Mouse (Mus musculus) hindbrain, embryonic 14.5 days (tissue): ENCODE results near the gene Hepacam. TPM values are rescaled to one million over a fixed set of nuclear protein-coding genes. Genes with fewer than 3 reads are reported as not detected.

ENCODE experiments used
- ATAC-seq: fragments of 200-750 bp; cut with Nextera tagmentation; 2 replicates; pipeline ENCODE4 v1.8.0; 2017; ENCODE audit warnings: moderate number of reproducible peaks, mild to moderate bottlenecking, moderate TSS enrichment, moderate library complexity; ENCODE audit not compliant: low FRiP score
- DNase-seq: peaks from one replicate; pipeline ENCODE4 v3.0.0-alpha.2; 2015; ENCODE audit warnings: low spot score
- H3K27ac ChIP-seq: fragments of 300-500 bp; sonication (generic); 2 replicates; pipeline ENCODE4 v1.5.1; 2014; ENCODE audit warnings: mild to moderate bottlenecking, moderate library complexity
- H3K27me3 ChIP-seq: fragments of 300-500 bp; sonication (generic); 2 replicates; pipeline ENCODE4 v1.6.1; 2014; ENCODE audit warnings: mild to moderate bottlenecking, low read length, mixed read lengths; ENCODE audit not compliant: control insufficient read depth, insufficient read depth
- H3K36me3 ChIP-seq: fragments of 300-500 bp; sonication (generic); replicated peaks from 2 replicates; pipeline ENCODE4 v1.6.1; 2014; ENCODE audit not compliant: control insufficient read depth, insufficient read depth
- H3K4me1 ChIP-seq: fragments of 300-500 bp; sonication (generic); replicated peaks from 2 replicates; pipeline ENCODE4 v1.6.1; 2014; ENCODE audit warnings: antibody characterized with exemption, low read length, mixed read lengths; ENCODE audit not compliant: control insufficient read depth, insufficient read depth
- H3K4me2 ChIP-seq: fragments of 300-500 bp; sonication (generic); replicated peaks from 2 replicates; pipeline ENCODE4 v1.6.1; 2014; ENCODE audit warnings: mild to moderate bottlenecking, moderate library complexity
- H3K4me3 ChIP-seq: fragments of 300-500 bp; sonication (generic); replicated peaks from 2 replicates; pipeline ENCODE4 v1.5.1; 2014; ENCODE audit warnings: mild to moderate bottlenecking, low read length
- H3K9ac ChIP-seq: fragments of 300-500 bp; sonication (generic); 2 replicates; pipeline ENCODE4 v1.6.1; 2014
- H3K9me3 ChIP-seq: fragments of 300-500 bp; sonication (generic); 2 replicates; pipeline ENCODE4 v1.6.1; 2016; ENCODE audit warnings: low read length; ENCODE audit not compliant: control insufficient read depth
- WGBS: fragments of 180-500 bp; shearing (Covaris S2); extraction: QIAGEN DNeasy Blood & Tissue Kit; methylation state at CpG from one replicate; pipeline ENCODE4 v1.1.7; 2014; 5-methylcytosine and 5-hydroxymethylcytosine counted together
- polyA plus RNA-seq: library from polyadenylated mRNA; unstranded; fragments of >200 nt; fragmentation: Nextera tagmentation; extraction: Ambion mirVana; gene quantifications from 2 replicates; pipeline ENCODE4 v1.2.1, GENCODE M21; 2014

The Hepacam gene
- polyA plus RNA-seq, 1 experiment from 2014 or later: 16.8 TPM

DNA sequence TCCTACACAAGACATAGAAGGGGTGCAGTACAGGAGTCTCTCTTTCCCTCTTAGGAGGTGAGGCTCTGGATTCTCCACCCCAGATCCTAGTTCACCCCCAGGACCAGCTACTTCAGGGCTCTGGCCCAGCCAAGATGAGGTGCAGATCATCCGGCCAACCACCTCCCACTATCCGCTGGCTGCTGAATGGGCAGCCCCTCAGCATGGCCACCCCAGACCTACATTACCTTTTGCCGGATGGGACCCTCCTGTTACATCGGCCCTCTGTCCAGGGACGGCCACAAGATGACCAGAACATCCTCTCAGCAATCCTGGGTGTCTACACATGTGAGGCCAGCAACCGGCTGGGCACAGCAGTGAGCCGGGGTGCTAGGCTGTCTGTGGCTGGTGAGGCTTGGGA, 35.4 kb downstream of the Hepacam start:
- Histone ChIP-seq H3K4me1 (no peaks in the 10 kb centered on the region), H3K4me2 (no peak overlapping the region; the same call in 1 of the 2 replicates), H3K9me3 (no peaks in the 10 kb centered on the region), H3K27ac (peak overlapping the region; percentile 39; the same call in 1 of the 2 replicates), H3K9ac (no peak overlapping the region), H3K4me3 (peak overlapping the region; percentile 2; the same call in 1 of the 2 replicates), H3K27me3 (no peaks in the 10 kb centered on the region), H3K36me3 (no peaks in the 10 kb centered on the region)
- DNase-seq: no peak
- ATAC-seq: no peak
- 91% methylated on average over 7 of the region's 7 CpGs for WGBS

DNA sequence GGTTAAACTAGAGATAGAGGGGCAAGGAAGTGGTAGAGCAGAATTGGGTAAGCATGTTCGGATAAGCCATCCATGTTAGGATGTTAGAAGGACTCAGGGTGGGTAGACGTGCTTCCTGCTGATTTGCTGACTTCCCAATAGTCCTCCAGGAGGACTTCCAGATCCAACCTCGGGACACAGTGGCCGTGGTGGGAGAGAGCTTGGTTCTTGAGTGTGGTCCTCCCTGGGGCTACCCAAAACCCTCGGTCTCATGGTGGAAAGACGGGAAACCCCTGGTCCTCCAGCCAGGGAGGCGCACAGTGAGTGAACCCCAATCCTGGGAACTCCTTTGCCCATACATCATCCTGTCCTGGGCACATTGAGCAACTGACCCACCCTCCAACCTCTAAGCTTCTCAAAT, 35.9 kb downstream of the Hepacam start:
- H3K4me2 ChIP-seq: no peak overlapping the region; the same call in 1 of the 2 replicates
- H3K9me3 ChIP-seq: no peaks in the 10 kb centered on the region
- WGBS: 90% methylated on average over 7 of the region's 7 CpGs
- no peaks in the 10 kb centered on the region for H3K4me1 ChIP-seq
- H3K4me3 ChIP-seq: no peak overlapping the region
- ATAC-seq: no peak
- H3K27ac ChIP-seq: no peak overlapping the region
- H3K36me3 ChIP-seq: no peaks in the 10 kb centered on the region
- H3K27me3 ChIP-seq: no peaks in the 10 kb centered on the region
- no peak for DNase-seq
- H3K9ac ChIP-seq: no peak overlapping the region

DNA sequence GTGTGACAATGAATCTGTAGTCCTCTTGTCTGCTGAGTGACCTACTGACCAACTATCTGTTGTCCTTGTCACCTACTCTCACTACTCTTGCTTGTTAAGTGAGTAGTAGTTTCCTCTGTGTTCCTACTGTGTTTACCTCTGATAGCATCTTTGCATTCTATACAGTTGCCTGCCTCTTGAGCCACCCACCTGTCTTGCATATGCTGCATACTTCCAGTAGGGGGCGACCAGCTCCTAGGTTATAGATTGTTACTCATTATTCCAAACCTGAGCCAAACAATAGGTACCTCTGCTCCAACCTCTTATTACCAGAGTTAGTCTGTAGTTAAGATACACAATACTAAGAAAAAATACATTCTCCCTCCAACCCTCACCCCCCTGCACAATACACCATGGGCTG, 39.2 kb downstream of the Hepacam start:
- H3K4me3 ChIP-seq: no peak overlapping the region
- no peaks in the 10 kb centered on the region for H3K27me3 ChIP-seq
- 0% methylated on average over 1 of the region's 1 CpGs for WGBS
- peak; percentile 56; the same call in 1 of the 2 replicates for ATAC-seq
- no peaks in the 10 kb centered on the region for H3K9me3 ChIP-seq
- H3K4me1 ChIP-seq: no peaks in the 10 kb centered on the region
- no peak overlapping the region for H3K27ac ChIP-seq
- H3K36me3 ChIP-seq: no peaks in the 10 kb centered on the region
- H3K4me2 ChIP-seq: no peak overlapping the region
- no peak overlapping the region for H3K9ac ChIP-seq
- peak; percentile 56 for DNase-seq

DNA sequence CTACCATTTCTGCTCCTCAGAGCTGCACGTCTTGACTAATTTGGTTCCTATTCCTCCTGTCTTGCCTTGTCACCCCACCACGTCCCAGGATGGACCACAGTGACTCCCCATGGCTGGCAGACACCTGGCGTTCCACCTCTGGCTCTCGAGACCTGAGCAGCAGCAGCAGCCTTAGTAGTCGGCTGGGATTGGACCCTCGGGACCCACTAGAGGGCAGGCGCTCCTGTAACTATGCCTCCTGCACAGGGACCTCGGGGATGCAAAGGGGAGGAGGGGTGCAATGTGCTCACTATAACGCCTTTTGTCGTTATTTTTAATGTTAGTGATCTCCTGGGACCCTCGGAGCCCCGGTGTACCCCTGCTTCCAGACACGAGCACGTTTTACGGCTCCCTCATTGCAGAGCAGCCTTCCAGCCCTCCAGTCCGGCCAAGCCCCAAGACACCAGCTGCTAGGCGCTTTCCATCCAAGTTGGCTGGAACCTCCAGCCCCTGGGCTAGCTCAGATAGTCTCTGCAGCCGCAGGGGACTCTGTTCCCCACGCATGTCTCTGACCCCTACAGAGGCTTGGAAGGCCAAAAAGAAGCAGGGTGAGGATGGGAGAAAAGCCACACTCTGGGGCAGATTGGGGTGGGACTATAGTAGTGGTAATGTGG, 40.8 kb downstream of the Hepacam start:
- 7% methylated on average over 19 of the region's 19 CpGs for WGBS
- peak; percentile 55 for ATAC-seq
- 0 out of 2 replicates have a peak overlapping the region, but pooled peaks have one; percentile 7 for H3K4me3 ChIP-seq

DNA sequence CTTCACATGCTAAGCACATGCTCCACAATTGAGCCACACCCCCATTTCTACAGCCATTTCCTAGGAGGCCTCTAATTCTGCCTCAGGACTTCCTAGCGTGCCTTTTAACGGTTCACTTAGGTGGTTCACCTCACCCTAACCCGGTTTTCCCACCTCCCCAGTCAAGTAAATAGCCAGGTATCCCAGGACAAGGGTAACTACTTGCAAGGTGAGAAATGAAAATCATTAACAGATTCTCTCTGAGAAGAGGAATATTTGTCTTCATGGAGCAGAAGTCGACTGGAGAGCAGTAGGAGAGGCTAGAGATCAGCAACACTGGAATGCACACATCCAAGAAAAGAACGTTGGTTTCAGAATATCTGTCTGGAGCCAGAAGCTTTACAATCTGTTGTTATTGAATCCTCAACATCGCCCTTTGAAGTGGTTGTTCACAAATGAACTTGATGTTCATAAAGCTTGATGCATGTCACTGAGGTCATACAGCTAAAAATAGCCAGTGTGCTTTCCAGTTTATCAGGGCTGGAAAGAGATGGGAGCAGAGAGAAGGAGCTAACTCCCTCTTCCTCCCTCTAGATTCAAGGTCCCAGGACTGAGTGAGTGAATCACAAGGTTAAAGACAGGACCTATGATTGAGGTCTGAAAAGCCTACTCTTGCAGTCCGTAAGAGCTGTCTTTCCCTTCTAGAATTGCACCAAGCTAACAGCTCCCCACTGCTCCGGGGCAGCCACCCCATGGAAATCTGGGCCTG, 42.7 kb downstream of the Hepacam start:
- Histone ChIP-seq H3K27me3 (no peaks in the 10 kb centered on the region), H3K4me2 (no peak overlapping the region), H3K4me1 (no peaks in the 10 kb centered on the region), H3K9me3 (no peaks in the 10 kb centered on the region), H3K4me3 (no peak overlapping the region), H3K9ac (no peak overlapping the region), H3K36me3 (no peaks in the 10 kb centered on the region), H3K27ac (no peak overlapping the region)
- WGBS: 77% methylated on average over 8 of the region's 8 CpGs
- no peak for DNase-seq
- ATAC-seq: no peak

More for the DNA sequence above, 40.8 kb downstream of the Hepacam start:
- Histone ChIP-seq H3K27me3 (no peaks in the 10 kb centered on the region), H3K9me3 (no peaks in the 10 kb centered on the region), H3K4me1 (no peaks in the 10 kb centered on the region), H3K36me3 (no peaks in the 10 kb centered on the region), H3K27ac (no peak overlapping the region), H3K9ac (no peak overlapping the region), H3K4me2 (peak overlapping the region; percentile 39)
- DNase-seq: peak; percentile 50

DNA sequence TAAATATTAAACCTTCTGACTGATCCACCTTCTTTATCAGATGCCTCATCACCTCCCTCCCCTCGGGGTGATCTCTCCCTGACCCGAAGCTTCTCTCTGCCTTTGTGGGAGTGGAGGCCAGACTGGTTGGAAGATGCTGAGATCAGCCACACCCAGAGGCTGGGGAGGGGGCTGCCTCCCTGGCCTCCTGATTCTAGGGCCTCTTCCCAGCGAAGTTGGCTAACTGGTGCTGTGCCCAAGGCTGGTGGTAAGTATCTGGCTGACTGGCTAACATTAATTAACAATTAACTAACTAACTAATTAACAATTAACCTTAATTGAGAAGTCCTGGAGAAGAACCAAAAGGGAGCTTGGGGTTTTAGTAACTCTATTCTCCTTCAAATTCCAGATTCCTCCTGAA, 45.8 kb downstream of the Hepacam start:
- H3K36me3 ChIP-seq: no peaks in the 10 kb centered on the region
- ATAC-seq: no peak
- DNase-seq: no peak
- no peak overlapping the region for H3K9ac ChIP-seq
- 59% methylated on average over 3 of the region's 3 CpGs for WGBS
- H3K4me3 ChIP-seq: no peak overlapping the region
- H3K9me3 ChIP-seq: no peaks in the 10 kb centered on the region
- no peaks in the 10 kb centered on the region for H3K4me1 ChIP-seq
- H3K27me3 ChIP-seq: no peaks in the 10 kb centered on the region
- no peak overlapping the region for H3K4me2 ChIP-seq
- H3K27ac ChIP-seq: no peak overlapping the region

DNA sequence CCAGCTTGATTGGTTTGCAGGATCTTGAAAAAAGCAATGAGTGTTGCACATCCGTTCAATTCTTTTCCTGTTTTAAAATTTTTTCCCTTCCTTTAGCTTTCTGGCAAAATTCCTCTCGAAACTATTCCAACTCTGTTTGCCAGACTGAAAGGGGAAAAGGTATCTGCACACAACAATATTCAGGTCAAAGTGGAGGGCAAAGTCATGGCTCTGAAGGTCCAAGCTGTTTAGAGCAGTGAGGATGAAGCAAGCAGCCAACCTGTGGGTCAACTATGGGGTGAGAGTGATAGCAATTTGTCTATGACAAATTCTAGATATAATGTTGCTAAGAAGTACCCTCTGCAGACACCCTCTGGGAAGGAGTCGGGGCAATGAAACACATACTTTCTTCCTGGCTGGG, 47.5 kb downstream of the Hepacam start:
- WGBS: 87% methylated on average over 3 of the region's 3 CpGs
- no peak for ATAC-seq
- Histone ChIP-seq H3K9ac (no peak overlapping the region), H3K4me3 (no peak overlapping the region), H3K27me3 (no peaks in the 10 kb centered on the region), H3K9me3 (no peaks in the 10 kb centered on the region), H3K4me2 (no peak overlapping the region), H3K4me1 (no peaks in the 10 kb centered on the region), H3K27ac (no peak overlapping the region), H3K36me3 (no peaks in the 10 kb centered on the region)
- DNase-seq: no peak

DNA sequence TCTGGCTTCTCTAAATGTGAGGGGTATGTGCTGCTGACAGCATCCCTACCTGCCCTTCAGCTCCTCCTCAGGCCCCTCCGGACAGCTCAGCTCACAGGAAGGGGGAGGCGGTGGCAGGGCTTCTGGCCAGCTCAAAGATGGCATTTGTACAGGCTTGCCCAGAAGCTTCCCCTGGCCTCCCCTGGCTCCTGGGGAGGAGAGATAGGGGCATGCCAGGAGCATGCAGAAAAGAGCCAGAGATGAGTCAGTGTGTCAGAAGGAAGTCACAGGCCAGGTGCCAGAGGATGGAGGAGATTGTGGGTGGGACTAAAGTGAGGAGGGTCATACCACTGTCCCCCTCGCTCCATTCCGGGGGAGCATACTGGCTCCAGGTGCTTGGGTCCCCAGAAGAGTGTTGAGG, 51.6 kb downstream of the Hepacam start:
- Histone ChIP-seq H3K4me3 (no peak overlapping the region), H3K36me3 (no peaks in the 10 kb centered on the region), H3K9ac (no peak overlapping the region), H3K27me3 (no peaks in the 10 kb centered on the region), H3K27ac (no peak overlapping the region), H3K4me2 (no peak overlapping the region), H3K9me3 (no peaks in the 10 kb centered on the region), H3K4me1 (no peaks in the 10 kb centered on the region)
- DNase-seq (no peak), ATAC-seq (no peak)
- WGBS: 83% methylated on average over 4 of the region's 4 CpGs

DNA sequence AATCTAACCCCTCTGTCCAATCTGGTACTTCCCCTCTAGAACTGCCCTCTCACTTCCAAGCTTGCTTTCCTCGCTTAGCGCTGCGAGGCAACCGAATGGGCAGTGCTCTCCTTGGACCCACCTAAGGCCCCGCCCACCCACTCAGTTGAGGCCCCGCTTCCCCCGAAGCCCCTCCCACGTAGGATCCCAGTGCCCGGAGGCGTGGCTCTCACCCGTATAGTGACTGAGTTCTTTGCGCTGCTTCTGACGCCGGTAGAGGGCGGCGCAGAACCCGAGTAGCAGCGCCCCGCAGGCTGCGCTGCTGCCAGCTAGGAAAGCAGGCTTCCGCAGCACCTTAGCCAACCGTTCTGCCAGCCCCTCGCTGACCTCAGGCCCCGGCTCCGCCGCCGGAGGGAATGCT, 53.5 kb downstream of the Hepacam start:
- Histone ChIP-seq H3K27ac (no peak overlapping the region), H3K27me3 (no peaks in the 10 kb centered on the region), H3K9me3 (no peaks in the 10 kb centered on the region), H3K4me1 (no peaks in the 10 kb centered on the region), H3K36me3 (no peaks in the 10 kb centered on the region), H3K4me2 (peak overlapping the region; percentile 55), H3K9ac (peak overlapping the region; percentile 54), H3K4me3 (peak overlapping the region; percentile 21)
- ATAC-seq (peak; percentile 85), DNase-seq (peak; percentile 81)
- WGBS: under 1% methylated on average over 27 of the region's 27 CpGs
